Mouse (Mus musculus) lung, postnatal 36 days (tissue): ENCODE results near the gene Unc13b.
"Not testable (repeated sequence)": the region's sequence is repeated elsewhere in the genome, so short reads cannot be mapped to it uniquely, and the experiment has no call there.

Experiments
- DNase-seq: peaks from one replicate; pipeline ENCODE4 v3.0.0; 2022; ENCODE audit warnings: mixed read lengths

Gene Unc13b

DNA sequence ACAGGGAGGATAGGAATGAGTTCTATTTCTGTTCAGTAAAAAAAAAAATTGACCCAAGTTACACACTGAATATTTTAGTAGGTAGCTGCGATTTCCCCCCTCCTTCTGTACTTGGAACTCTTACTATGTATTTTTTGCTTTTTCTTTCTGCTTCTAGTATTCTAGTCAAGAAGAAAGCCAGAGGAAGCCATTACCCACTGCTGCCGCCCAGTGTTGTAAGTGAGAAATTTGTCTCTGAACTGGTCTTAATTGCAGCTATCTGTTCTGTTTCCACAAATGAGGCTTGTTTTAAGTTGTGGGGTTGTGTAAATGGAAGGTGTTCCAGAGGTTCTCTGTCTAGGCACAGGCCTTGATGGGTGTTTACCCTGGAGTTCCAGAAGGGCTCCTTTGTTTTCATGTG is 56.2 kb downstream of the Unc13b start:
- DNase-seq = peak; percentile 58

- no peak for DNase-seq
Measured at GRCm38 (mm10) chr4:43116249-43116648, 57.5 kb downstream of the Unc13b start.

- no peak for DNase-seq
Measured at GRCm38 (mm10) chr4:43129750-43130149, 71.0 kb downstream of the Unc13b start.

GRCm38 (mm10) chr4:43142610-43143009 is 83.9 kb downstream of the Unc13b start:
- no peak for DNase-seq

GRCm38 (mm10) chr4:43152413-43152812 is 93.7 kb downstream of the Unc13b start:
- DNase-seq = not testable (repeated sequence)

DNA sequence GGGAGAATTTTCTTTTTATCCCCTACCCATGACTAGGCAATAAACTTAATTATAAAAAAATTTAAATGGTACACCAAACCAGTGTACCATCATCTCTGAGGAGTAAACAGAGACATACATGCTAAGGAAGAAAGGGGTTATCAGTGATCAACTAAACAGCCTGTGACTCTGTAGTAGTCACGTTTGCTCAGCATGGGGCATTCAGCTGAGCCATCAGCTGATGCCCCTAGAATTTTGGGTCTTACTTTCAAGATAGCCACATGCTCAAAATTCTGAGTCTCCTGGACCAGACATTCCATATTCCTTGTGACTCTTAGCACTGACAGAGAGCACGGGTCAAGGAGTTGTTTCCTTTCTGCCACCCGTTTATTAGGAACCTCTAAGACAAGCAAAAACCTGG is 101.3 kb downstream of the Unc13b start:
- DNase-seq = no peak

DNA sequence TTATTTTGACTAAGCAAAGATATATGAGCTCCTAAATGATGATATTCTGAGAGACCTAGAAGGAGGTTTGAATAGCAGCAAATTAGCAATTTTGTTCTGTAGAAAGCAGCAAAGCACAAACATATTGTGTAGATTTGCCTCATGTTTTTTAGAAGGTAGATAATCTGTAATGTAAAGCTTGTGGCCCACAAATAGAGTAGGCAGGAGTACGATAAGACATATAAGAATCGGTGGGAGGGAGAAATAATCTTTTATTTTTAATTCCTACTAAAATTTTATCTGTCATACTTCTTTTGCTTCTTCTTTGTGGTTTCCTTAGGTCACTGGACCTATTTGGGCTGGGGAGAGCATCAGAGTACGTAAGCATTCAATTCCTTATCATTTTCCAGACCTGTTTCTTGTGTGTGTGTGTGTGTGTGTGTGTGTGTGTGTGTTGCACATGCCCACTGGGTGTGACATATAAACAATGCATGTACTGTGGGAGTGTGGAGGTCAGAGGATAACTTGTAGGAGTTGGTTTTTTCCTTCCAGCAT is 102.4 kb downstream of the Unc13b start:
- DNase-seq = no peak

DNA sequence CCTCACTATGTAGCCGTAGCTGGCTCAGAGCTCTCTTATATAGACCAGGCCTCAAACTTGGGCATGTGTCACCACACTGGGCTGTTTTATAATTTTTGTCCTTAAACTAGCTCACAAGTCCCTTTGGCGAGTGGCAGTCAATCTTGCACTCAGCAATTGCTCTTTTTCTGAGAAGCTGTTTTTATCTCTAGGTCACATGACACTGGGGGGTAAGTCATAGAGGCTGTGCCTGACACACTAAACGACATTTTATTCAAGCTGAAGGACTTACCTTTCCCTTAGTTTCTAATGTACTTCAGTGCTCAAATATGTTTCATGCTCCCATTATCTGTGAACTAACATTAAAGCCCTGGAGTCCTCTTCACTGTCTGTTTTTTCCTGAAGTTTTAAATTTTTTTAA is 104.5 kb downstream of the Unc13b start:
- no peak for DNase-seq

GRCm38 (mm10) chr4:43165403-43166005 is 106.8 kb downstream of the Unc13b start:
- DNase-seq = no peak

GRCm38 (mm10) chr4:43170028-43170427 is 111.3 kb downstream of the Unc13b start:
- DNase-seq = no peak

- DNase-seq = peak; percentile 6
Measured at GRCm38 (mm10) chr4:43177126-43177525, 118.4 kb downstream of the Unc13b start.

- DNase-seq = no peak
Measured at GRCm38 (mm10) chr4:43182474-43183168, 123.9 kb downstream of the Unc13b start.

- DNase-seq = no peak
Measured at GRCm38 (mm10) chr4:43187439-43187838, 128.7 kb downstream of the Unc13b start.

DNA sequence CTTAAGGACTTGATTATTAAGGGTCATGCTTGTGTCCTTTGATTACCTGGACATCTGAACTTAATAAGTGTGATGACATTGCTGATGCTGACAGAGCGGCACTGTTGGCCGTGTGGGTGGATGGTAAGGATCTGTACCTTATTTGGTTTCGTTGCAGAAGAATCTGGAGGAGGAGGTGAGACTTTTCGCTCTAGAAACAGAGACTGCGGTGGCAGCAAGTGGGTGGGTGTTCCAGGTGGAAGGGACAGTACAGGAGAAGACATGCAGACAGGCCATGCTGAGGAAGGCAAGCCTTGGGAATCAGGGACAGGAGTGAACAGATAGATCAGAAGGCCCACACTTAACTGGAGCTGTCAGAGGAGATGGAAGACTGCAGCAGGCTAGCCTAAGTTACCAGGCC is 130.6 kb downstream of the Unc13b start:
- no peak for DNase-seq

GRCm38 (mm10) chr4:43204946-43205345 is 146.2 kb downstream of the Unc13b start:
- no peak for DNase-seq

DNA sequence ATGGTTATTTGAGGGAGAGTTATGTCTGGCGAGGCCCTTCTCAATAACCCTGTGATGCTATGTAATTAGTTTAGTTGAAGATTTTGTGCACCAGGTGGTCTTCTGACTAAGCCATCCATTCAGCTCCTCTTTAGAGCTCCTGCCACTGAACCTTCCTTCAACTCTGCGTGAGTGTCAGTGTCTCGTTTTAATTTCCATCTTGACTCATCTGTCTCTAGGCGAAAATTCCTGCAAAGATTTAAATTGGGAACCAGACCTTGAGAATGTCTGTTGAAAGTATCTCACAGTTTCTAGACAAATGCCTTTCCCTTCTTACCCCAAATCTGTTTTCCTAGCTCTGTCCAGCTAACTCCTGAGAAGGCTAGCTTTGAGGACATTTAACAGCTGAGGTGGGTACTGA is 146.8 kb downstream of the Unc13b start:
- DNase-seq = no peak

GRCm38 (mm10) chr4:43206989-43207388 is 148.2 kb downstream of the Unc13b start:
- no peak for DNase-seq

GRCm38 (mm10) chr4:43209081-43209579 is 150.4 kb downstream of the Unc13b start:
- DNase-seq = no peak

DNA sequence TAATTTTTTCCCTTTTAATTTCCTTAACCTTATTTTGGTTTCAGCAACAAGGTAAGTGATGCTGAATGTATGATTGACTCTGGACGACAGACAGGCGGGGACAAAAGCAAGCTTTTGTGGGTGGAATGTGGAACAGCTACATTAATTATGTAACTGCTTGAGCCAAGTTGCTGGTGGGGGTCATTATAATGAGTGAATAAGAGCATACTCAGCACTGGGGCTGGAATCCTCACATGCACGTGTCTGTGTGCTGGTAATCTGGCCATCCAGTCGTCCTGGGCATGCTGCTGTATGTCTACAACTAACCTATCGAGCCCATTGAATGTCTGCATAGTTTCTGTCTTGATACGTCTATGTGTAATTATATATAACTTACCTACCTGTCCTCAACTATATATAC is 150.9 kb downstream of the Unc13b start:
- no peak for DNase-seq

- no peak for DNase-seq
Measured at GRCm38 (mm10) chr4:43216491-43216890, 157.7 kb downstream of the Unc13b start.

DNA sequence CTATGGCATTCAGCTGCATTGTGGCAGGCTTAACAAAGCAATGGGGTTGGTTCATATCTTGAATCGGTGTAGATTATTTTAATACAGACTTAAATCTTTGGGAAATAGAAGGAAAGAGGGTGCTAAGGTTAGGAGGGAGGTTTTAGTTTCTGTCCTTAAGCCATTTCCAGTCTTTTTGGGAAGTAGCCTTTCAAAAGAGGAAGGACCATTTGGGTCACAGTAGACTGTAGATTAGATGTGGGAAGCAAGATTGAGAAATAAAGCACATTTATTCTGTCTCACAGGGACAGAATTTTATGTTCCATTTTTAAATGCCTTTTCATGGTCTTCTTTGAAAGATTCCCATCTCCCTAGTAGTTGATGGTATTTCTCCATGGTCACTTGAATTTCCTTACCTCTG is 159.2 kb downstream of the Unc13b start:
- no peak for DNase-seq

GRCm38 (mm10) chr4:43231821-43232220 is 173.1 kb downstream of the Unc13b start:
- no peak for DNase-seq

GRCm38 (mm10) chr4:43232985-43233384 is 174.2 kb downstream of the Unc13b start:
- DNase-seq = no peak

DNA sequence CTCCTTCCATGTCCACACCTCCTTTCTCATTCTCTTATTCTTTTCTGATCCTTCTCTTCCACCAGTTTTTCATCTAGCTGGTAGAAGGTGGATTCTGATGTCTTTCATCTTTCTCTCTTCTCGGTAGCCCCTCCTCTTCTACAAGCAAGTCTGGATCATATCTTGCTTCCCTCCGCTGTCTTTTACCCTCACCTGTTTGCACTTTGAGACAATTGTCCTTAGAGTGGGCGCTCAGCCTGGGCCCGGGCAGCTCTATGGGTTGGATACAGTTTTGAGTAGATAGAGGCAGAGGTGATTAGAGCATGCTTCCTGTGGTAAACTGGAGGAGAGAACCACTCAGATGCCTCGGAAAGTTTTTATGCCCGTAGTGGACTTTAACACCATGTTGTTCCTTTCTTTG is 174.7 kb downstream of the Unc13b start:
- DNase-seq = no peak
